Mouse (Mus musculus) colon, adult 2 months (tissue): ENCODE measurements around the gene Vmn1r7. TPM values are rescaled to one million over a fixed set of nuclear protein-coding genes. Genes with fewer than 3 reads are reported as not detected.

Experiments used
- polyA plus RNA-seq: library from polyadenylated mRNA; depleted of rRNA; stranded (reverse); fragments of >200 nt; gene quantifications from 2 replicates; pipeline ENCODE4 v1.2.3, GENCODE M21; 2012; rRNA removed

Vmn1r7 gene
- polyA plus RNA-seq, result not detected in 2 replicates

DNA sequence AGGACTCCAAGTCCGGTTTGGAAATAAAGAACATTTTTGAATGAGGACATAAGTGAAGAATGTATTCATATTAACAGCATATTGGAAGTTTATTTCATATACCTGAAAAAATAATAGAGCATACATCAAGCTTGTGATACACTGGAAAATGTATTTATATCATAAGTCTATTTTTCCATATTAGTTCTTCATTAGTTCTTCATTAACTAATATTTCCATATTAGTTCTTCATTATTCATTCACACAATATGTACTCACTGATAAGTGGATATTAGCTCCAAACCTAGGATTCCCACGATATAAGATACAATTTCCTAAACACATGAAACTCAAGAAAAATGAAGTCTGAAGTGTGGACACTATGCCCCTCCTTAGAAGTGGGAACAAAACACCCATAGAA is at the start of gene Vmn1r7:
Gene Vmn1r7 (minus strand): TSS at position 101 of the 400 bp plus-strand sequence.

DNA sequence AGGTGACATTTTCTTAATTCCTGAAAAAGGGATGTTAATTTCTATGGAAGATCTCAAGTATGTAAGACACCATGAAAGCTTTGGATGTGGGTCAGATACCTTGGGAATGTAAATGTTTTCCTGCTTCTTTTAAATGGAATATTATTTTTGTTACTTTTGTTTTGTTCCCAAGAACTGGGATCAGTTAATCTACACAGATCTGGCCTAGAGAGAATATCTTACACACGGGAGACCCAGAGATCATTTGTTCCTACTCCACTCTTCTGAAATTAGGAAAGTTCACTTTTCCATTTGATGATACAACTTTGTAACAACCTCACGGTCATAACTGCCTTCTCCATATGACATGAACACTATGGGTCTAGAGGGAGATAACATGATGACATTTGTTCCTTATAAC is 41.4 kb upstream of the Vmn1r7 start, which contains the start of gene Vmn1r9:
Gene Vmn1r9 (plus strand): TSS at position 301 of the 400 bp plus-strand sequence.

DNA sequence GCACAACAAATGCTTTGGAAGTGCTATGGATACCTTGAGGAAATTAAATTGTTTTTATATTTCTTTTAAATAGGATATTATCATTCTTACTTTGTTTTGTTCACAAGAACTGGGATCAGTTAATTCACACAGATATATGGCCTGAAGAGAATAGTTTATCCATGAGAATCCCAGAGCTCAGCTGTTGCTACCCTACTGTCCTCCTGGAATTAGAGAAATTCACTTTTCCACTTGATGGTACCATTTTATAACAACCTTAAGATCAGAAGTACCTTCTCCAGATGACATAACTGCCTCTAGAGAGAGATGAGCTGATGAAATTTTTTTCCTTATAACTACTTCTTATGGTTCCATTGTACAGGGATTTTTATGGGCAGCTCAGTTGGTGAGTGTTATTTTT is 6.9 kb upstream of the Vmn1r7 start, which contains the start of gene Vmn1r8:
Gene Vmn1r8 (plus strand): TSS at position 301 of the 400 bp plus-strand sequence.

DNA sequence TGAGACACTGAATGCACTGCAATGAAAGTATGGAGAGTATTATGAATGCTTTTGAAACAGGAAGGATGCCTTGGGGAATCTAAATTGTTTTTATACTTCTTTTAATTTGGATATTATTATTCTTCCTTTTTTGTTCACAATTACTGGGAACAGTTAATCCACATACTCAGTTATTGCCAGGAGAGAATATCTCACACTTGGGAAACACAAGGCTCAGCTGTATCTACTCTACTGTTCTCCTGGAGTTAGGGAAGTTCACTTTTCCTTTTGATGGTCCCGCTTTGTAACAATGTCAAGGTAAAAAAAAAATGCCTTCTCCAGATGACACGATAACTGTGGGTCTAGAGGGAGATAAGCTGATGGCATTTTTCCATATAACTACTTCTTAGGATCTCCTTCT is 28.2 kb downstream of the Vmn1r7 start, which contains the start of gene Vmn1r6:
Gene Vmn1r6 (plus strand): TSS at position 301 of the 400 bp plus-strand sequence.

Other genes starting within 250 kb of the Vmn1r7 start
- 7.6 and 7.9 TPM in 2 replicates for gene Kbtbd2, start 227.5 kb downstream of the Vmn1r7 start, polyA plus RNA-seq
- 34.4 and 43.0 TPM in 2 replicates for gene Fkbp9, start 193.3 kb downstream of the Vmn1r7 start, polyA plus RNA-seq
- 8.4 and 8.7 TPM in 2 replicates for gene Nt5c3, start 101.4 kb downstream of the Vmn1r7 start, polyA plus RNA-seq
- gene Vmn1r4, start 101.3 kb downstream of the Vmn1r7 start, polyA plus RNA-seq, result not detected in 2 replicates
- gene Vmn1r5, start 55.1 kb downstream of the Vmn1r7 start, polyA plus RNA-seq, result not detected in 2 replicates
- not detected in 2 replicates for gene Vmn1r6, start 28.1 kb downstream of the Vmn1r7 start, polyA plus RNA-seq
- gene Vmn1r8, start 7.0 kb upstream of the Vmn1r7 start, polyA plus RNA-seq, result not detected in 2 replicates
- not detected in 2 replicates for gene Vmn1r9, start 41.5 kb upstream of the Vmn1r7 start, polyA plus RNA-seq
- gene Vmn1r10, start 84.1 kb upstream of the Vmn1r7 start, polyA plus RNA-seq, result not detected in 2 replicates
- gene Vmn1r11, start 108.1 kb upstream of the Vmn1r7 start, polyA plus RNA-seq, result not detected in 2 replicates
- not detected in 2 replicates for gene Vmn1r12, start 131.6 kb upstream of the Vmn1r7 start, polyA plus RNA-seq
- not detected in 2 replicates for gene Vmn1r13, start 178.0 kb upstream of the Vmn1r7 start, polyA plus RNA-seq
- gene Vmn1r14, start 206.4 kb upstream of the Vmn1r7 start, polyA plus RNA-seq, result not detected in 2 replicates
- not detected in 2 replicates for gene Vmn1r15, start 232.6 kb upstream of the Vmn1r7 start, polyA plus RNA-seq